Mouse (Mus musculus): ENCODE data around the gene Lzts3. TPM values are rescaled to one million over a fixed set of nuclear protein-coding genes. Genes with fewer than 3 reads are reported as not detected.

Lzts3 gene
- polyA plus RNA-seq, 1 experiment from 2014 or later, result 1.9 TPM

GRCm38 (mm10) chr2:130642197-130642660, 374 bp downstream of the Lzts3 start:
- Histone ChIP-seq H3K27ac (ENCODE audit: low read length) (peak overlapping the region; percentile 39; the same call in 1 of the 2 replicates), H3K36me3 (ENCODE audit: control insufficient read depth, insufficient read depth) (no peaks in the 10 kb centered on the region), H3K4me3 (ENCODE audit: low read depth, low read length) (peak overlapping the region; percentile 73), H3K9me3 (replicated peaks; ENCODE audit: control insufficient read depth, low read length) (no peaks in the 10 kb centered on the region), H3K27me3 (ENCODE audit: control insufficient read depth, insufficient read depth, low read depth, low read length) (peaks cover 19% of the 10 kb centered on the region), H3K9ac (ENCODE audit: low read depth, low read length) (peak overlapping the region; percentile 77), H3K4me1 (ENCODE audit: control insufficient read depth, low read depth, low read length) (peaks cover 12% of the 10 kb centered on the region), H3K4me2 (ENCODE audit: low read depth, low read length) (peak overlapping the region; percentile 99)
- no peak for ATAC-seq (ENCODE audit: low read depth)
- 2% methylated on average over 24 of the region's 27 CpGs for WGBS (ENCODE audit: insufficient replicate concordance)

- 46% methylated on average over 6 of the region's 6 CpGs for WGBS (ENCODE audit: insufficient replicate concordance)
- Histone ChIP-seq H3K9ac (ENCODE audit: low read depth, low read length) (no peak overlapping the region), H3K4me3 (ENCODE audit: low read depth, low read length) (no peak overlapping the region), H3K9me3 (replicated peaks; ENCODE audit: control insufficient read depth, low read length) (no peaks in the 10 kb centered on the region), H3K4me1 (ENCODE audit: control insufficient read depth, low read depth, low read length) (peaks cover 12% of the 10 kb centered on the region), H3K27ac (ENCODE audit: low read length) (no peak overlapping the region), H3K4me2 (ENCODE audit: low read depth, low read length) (no peak overlapping the region), H3K36me3 (ENCODE audit: control insufficient read depth, insufficient read depth) (no peaks in the 10 kb centered on the region), H3K27me3 (ENCODE audit: control insufficient read depth, insufficient read depth, low read depth, low read length) (peaks cover 26% of the 10 kb centered on the region)
- no peak for ATAC-seq (ENCODE audit: low read depth)
Observed at GRCm38 (mm10) chr2:130641351-130642025, 1.1 kb downstream of the Lzts3 start.

GRCm38 (mm10) chr2:130639276-130639675, 3.3 kb downstream of the Lzts3 start:
- no peak overlapping the region for H3K4me2 ChIP-seq (ENCODE audit: low read depth, low read length)
- no peaks in the 10 kb centered on the region for H3K9me3 ChIP-seq (replicated peaks; ENCODE audit: control insufficient read depth, low read length)
- H3K36me3 ChIP-seq (ENCODE audit: control insufficient read depth, insufficient read depth), result no peaks in the 10 kb centered on the region
- H3K27me3 ChIP-seq (ENCODE audit: control insufficient read depth, insufficient read depth, low read depth, low read length), result peaks cover 48% of the 10 kb centered on the region
- WGBS (ENCODE audit: insufficient replicate concordance), result 78% methylated on average over 6 of the region's 6 CpGs
- H3K9ac ChIP-seq (ENCODE audit: low read depth, low read length), result no peak overlapping the region
- H3K4me1 ChIP-seq (ENCODE audit: control insufficient read depth, low read depth, low read length), result peaks cover 26% of the 10 kb centered on the region
- no peak for ATAC-seq (ENCODE audit: low read depth)
- H3K27ac ChIP-seq (ENCODE audit: low read length), result no peak overlapping the region
- no peak overlapping the region for H3K4me3 ChIP-seq (ENCODE audit: low read depth, low read length)

GRCm38 (mm10) chr2:130638101-130638611, 4.4 kb downstream of the Lzts3 start:
- peak overlapping the region; percentile 43 for H3K4me2 ChIP-seq (ENCODE audit: low read depth, low read length)
- H3K9ac ChIP-seq (ENCODE audit: low read depth, low read length), result 0 out of 2 replicates have a peak overlapping the region, but pooled peaks have one; percentile 12
- H3K4me1 ChIP-seq (ENCODE audit: control insufficient read depth, low read depth, low read length), result peaks cover 23% of the 10 kb centered on the region
- H3K36me3 ChIP-seq (ENCODE audit: control insufficient read depth, insufficient read depth), result no peaks in the 10 kb centered on the region
- H3K27me3 ChIP-seq (ENCODE audit: control insufficient read depth, insufficient read depth, low read depth, low read length), result peaks cover 57% of the 10 kb centered on the region
- 31% methylated on average over 16 of the region's 16 CpGs for WGBS (ENCODE audit: insufficient replicate concordance)
- H3K4me3 ChIP-seq (ENCODE audit: low read depth, low read length), result peak overlapping the region; percentile 19; the same call in 1 of the 2 replicates
- ATAC-seq (ENCODE audit: low read depth), result no peak
- peak overlapping the region; percentile 57 for H3K27ac ChIP-seq (ENCODE audit: low read length)
- H3K9me3 ChIP-seq (replicated peaks; ENCODE audit: control insufficient read depth, low read length), result no peaks in the 10 kb centered on the region

- Histone ChIP-seq H3K9me3 (replicated peaks; ENCODE audit: control insufficient read depth, low read length) (no peaks in the 10 kb centered on the region), H3K36me3 (ENCODE audit: control insufficient read depth, insufficient read depth) (no peaks in the 10 kb centered on the region), H3K9ac (ENCODE audit: low read depth, low read length) (no peak overlapping the region), H3K27ac (ENCODE audit: low read length) (no peak overlapping the region), H3K4me3 (ENCODE audit: low read depth, low read length) (no peak overlapping the region), H3K27me3 (ENCODE audit: control insufficient read depth, insufficient read depth, low read depth, low read length) (peaks cover 59% of the 10 kb centered on the region), H3K4me2 (ENCODE audit: low read depth, low read length) (peak overlapping the region; percentile 46; the same call in 1 of the 2 replicates), H3K4me1 (ENCODE audit: control insufficient read depth, low read depth, low read length) (peaks cover 14% of the 10 kb centered on the region)
- ATAC-seq (ENCODE audit: low read depth), result peak; percentile 55
- WGBS (ENCODE audit: insufficient replicate concordance), result 16% methylated on average over 21 of the region's 21 CpGs
Observed at GRCm38 (mm10) chr2:130635847-130636246, 6.8 kb downstream of the Lzts3 start.

- no peak overlapping the region for H3K27ac ChIP-seq (ENCODE audit: low read length)
- H3K9ac ChIP-seq (ENCODE audit: low read depth, low read length), result no peak overlapping the region; the same call in 1 of the 2 replicates
- WGBS (ENCODE audit: insufficient replicate concordance), result 5% methylated on average over 38 of the region's 38 CpGs
- H3K4me3 ChIP-seq (ENCODE audit: low read depth, low read length), result peak overlapping the region; percentile 35
- ATAC-seq (ENCODE audit: low read depth), result no peak
- H3K36me3 ChIP-seq (ENCODE audit: control insufficient read depth, insufficient read depth), result no peaks in the 10 kb centered on the region
- peaks cover 14% of the 10 kb centered on the region for H3K4me1 ChIP-seq (ENCODE audit: control insufficient read depth, low read depth, low read length)
- peaks cover 55% of the 10 kb centered on the region for H3K27me3 ChIP-seq (ENCODE audit: control insufficient read depth, insufficient read depth, low read depth, low read length)
- peak overlapping the region; percentile 46 for H3K4me2 ChIP-seq (ENCODE audit: low read depth, low read length)
- H3K9me3 ChIP-seq (replicated peaks; ENCODE audit: control insufficient read depth, low read length), result no peaks in the 10 kb centered on the region
Observed at GRCm38 (mm10) chr2:130634739-130635411, 7.7 kb downstream of the Lzts3 start.

GRCm38 (mm10) chr2:130634006-130634738, 8.4 kb downstream of the Lzts3 start:
- Histone ChIP-seq H3K4me1 (ENCODE audit: control insufficient read depth, low read depth, low read length) (peaks cover 14% of the 10 kb centered on the region), H3K27ac (ENCODE audit: low read length) (no peak overlapping the region), H3K27me3 (ENCODE audit: control insufficient read depth, insufficient read depth, low read depth, low read length) (peaks cover 55% of the 10 kb centered on the region), H3K9me3 (replicated peaks; ENCODE audit: control insufficient read depth, low read length) (no peaks in the 10 kb centered on the region), H3K9ac (ENCODE audit: low read depth, low read length) (no peak overlapping the region), H3K36me3 (ENCODE audit: control insufficient read depth, insufficient read depth) (no peaks in the 10 kb centered on the region), H3K4me2 (ENCODE audit: low read depth, low read length) (no peak overlapping the region), H3K4me3 (ENCODE audit: low read depth, low read length) (no peak overlapping the region)
- 30% methylated on average over 14 of the region's 14 CpGs for WGBS (ENCODE audit: insufficient replicate concordance)
- no peak for ATAC-seq (ENCODE audit: low read depth)

- peaks cover 53% of the 10 kb centered on the region for H3K27me3 ChIP-seq (ENCODE audit: control insufficient read depth, insufficient read depth, low read depth, low read length)
Observed at GRCm38 (mm10) chr2:130632887-130633675, 9.5 kb downstream of the Lzts3 start.

More at GRCm38 (mm10) chr2:130632887-130633675, 9.5 kb downstream of the Lzts3 start:
- no peak overlapping the region for H3K27ac ChIP-seq (ENCODE audit: low read length)
- no peak overlapping the region for H3K4me2 ChIP-seq (ENCODE audit: low read depth, low read length)
- H3K9me3 ChIP-seq (replicated peaks; ENCODE audit: control insufficient read depth, low read length), result no peaks in the 10 kb centered on the region
- H3K9ac ChIP-seq (ENCODE audit: low read depth, low read length), result no peak overlapping the region
- H3K36me3 ChIP-seq (ENCODE audit: control insufficient read depth, insufficient read depth), result no peaks in the 10 kb centered on the region
- H3K4me3 ChIP-seq (ENCODE audit: low read depth, low read length), result no peak overlapping the region
- 53% methylated on average over 5 of the region's 5 CpGs for WGBS (ENCODE audit: insufficient replicate concordance)
- peaks cover 22% of the 10 kb centered on the region for H3K4me1 ChIP-seq (ENCODE audit: control insufficient read depth, low read depth, low read length)
- no peak for ATAC-seq (ENCODE audit: low read depth)
